Mouse (Mus musculus) embryonic facial prominence, embryonic 13.5 days (tissue): ENCODE results near the gene Cd1d1. TPM values are rescaled to one million over a fixed set of nuclear protein-coding genes. Genes with fewer than 3 reads are reported as not detected.
"Not testable (repeated sequence)": the region's sequence is repeated elsewhere in the genome, so short reads cannot be mapped to it uniquely, and the experiment has no call there.

Experiments
- ATAC-seq: fragments of 200-750 bp; cut with Nextera tagmentation; 2 replicates; pipeline ENCODE4 v1.8.0; 2017; ENCODE audit warnings: low read depth; ENCODE audit not compliant: insufficient number of reproducible peaks, insufficient read depth, low FRiP score, low TSS enrichment
- H3K27ac ChIP-seq: fragments of 300-500 bp; sonication (generic); 2 replicates; pipeline ENCODE4 v1.5.1; 2015; ENCODE audit warnings: moderate library complexity, mild to moderate bottlenecking, inconsistent platforms
- H3K27me3 ChIP-seq: fragments of 300-500 bp; sonication (generic); 2 replicates; pipeline ENCODE4 v1.6.1; 2015; ENCODE audit warnings: mild to moderate bottlenecking, inconsistent platforms
- H3K36me3 ChIP-seq: fragments of 300-500 bp; sonication (generic); 2 replicates; pipeline ENCODE4 v1.6.1; 2015; ENCODE audit warnings: mild to moderate bottlenecking, inconsistent platforms
- H3K4me1 ChIP-seq: fragments of 300-500 bp; sonication (generic); 2 replicates; pipeline ENCODE4 v1.6.1; 2015; ENCODE audit warnings: inconsistent platforms
- H3K4me2 ChIP-seq: fragments of 300-500 bp; sonication (generic); 2 replicates; pipeline ENCODE4 v1.6.1; 2015; ENCODE audit warnings: moderate library complexity, mild to moderate bottlenecking, inconsistent platforms
- H3K4me3 ChIP-seq: fragments of 300-500 bp; sonication (generic); 2 replicates; pipeline ENCODE4 v1.5.1; 2015; ENCODE audit warnings: mild to moderate bottlenecking, inconsistent platforms
- H3K9ac ChIP-seq: fragments of 300-500 bp; sonication (generic); 2 replicates; pipeline ENCODE4 v1.6.1; 2015; ENCODE audit warnings: mild to moderate bottlenecking, inconsistent platforms
- H3K9me3 ChIP-seq: fragments of 300-500 bp; sonication (generic); 2 replicates; pipeline ENCODE4 v1.6.1; 2016; ENCODE audit warnings: inconsistent platforms
- WGBS: fragments of 180-500 bp; shearing (Covaris S2); methylation state at CpG from one replicate; pipeline ENCODE4 v1.1.7; 2015; ENCODE audit warnings: mixed read lengths; 5-methylcytosine and 5-hydroxymethylcytosine counted together
- polyA plus RNA-seq: library from polyadenylated mRNA; unstranded; fragments of >200 nt; fragmentation: Nextera tagmentation; extraction: Ambion mirVana; gene quantifications from 2 replicates; pipeline ENCODE4 v1.2.1, GENCODE M21; 2015

The Cd1d1 gene
- 77.4 and 81.4 TPM in 2 replicates for polyA plus RNA-seq

DNA sequence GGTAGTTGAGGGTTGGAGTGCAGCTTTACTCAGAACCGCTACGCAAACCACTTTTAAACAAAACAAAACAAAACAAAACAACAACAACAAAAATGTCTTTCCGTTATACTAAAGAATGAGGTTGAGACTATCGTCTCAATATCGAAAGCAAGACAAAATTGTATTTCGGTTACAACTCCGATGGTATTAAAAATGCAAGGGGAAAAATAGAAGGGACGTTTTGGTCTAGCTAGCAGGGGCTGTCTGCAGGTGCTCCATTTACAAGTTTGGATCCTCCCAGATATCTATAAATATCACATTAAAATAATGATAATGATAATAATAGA lies at the start of gene Cd1d1:
Gene Cd1d1 (minus strand): TSS at position 27 of the 326 bp plus-strand sequence.
- H3K27me3 ChIP-seq = no peaks in the 10 kb centered on the region
- peak within 1 kb of the TSS; percentile 96 for H3K27ac ChIP-seq
- H3K4me2 ChIP-seq = peak within 1 kb of the TSS; percentile 69
- no peaks in the 10 kb centered on the region for H3K9me3 ChIP-seq
- H3K4me1 ChIP-seq = peaks cover 8% of the 10 kb centered on the region; the same call in 1 of the 2 replicates
- no peaks in the 10 kb centered on the region for H3K36me3 ChIP-seq
- H3K9ac ChIP-seq = peak within 1 kb of the TSS; percentile 83
- ATAC-seq = no peak
- H3K4me3 ChIP-seq = peak within 1 kb of the TSS; percentile 61
- WGBS = 27% methylated on average over 8 of the region's 8 CpGs

- no peaks in the 10 kb centered on the region for H3K36me3 ChIP-seq
- H3K4me1 ChIP-seq = no peaks in the 10 kb centered on the region
- no peak overlapping the region for H3K9ac ChIP-seq
- ATAC-seq = no peak
- H3K4me2 ChIP-seq = no peak overlapping the region
- no peak overlapping the region for H3K27ac ChIP-seq
- H3K27me3 ChIP-seq = no peaks in the 10 kb centered on the region
- 89% methylated on average over 5 of the region's 5 CpGs for WGBS
- no peaks in the 10 kb centered on the region for H3K9me3 ChIP-seq
- no peak overlapping the region for H3K4me3 ChIP-seq
Observed at GRCm38 (mm10) chr3:87047801-87048200, 48.6 kb upstream of the Cd1d1 start.

DNA sequence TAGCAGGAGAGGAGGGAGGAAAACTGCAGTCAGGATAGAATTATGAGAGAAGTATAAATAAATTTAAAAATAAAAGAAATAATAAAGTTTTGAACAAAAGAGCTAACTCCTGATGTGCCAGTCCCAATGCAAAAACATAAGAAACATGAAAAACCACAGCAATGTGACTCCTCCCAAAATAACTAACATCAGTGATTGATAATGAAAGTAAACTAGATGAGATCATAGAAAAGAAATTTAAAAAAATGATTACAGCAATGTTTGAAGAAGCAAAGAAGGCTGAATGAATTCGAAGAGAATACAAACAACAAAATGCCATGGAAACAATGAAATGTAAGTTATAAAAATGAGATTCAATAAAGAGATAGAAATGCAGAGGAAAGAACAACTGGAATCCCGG lies 42.5 kb upstream of the Cd1d1 start:
- no peak overlapping the region for H3K4me3 ChIP-seq
- WGBS = 78% methylated on average over 2 of the region's 2 CpGs
- no peak overlapping the region for H3K27ac ChIP-seq
- no peak overlapping the region for H3K9ac ChIP-seq
- H3K27me3 ChIP-seq = no peaks in the 10 kb centered on the region
- H3K36me3 ChIP-seq = no peaks in the 10 kb centered on the region
- H3K4me1 ChIP-seq = no peaks in the 10 kb centered on the region
- H3K4me2 ChIP-seq = no peak overlapping the region
- H3K9me3 ChIP-seq = no peaks in the 10 kb centered on the region
- ATAC-seq = no peak

DNA sequence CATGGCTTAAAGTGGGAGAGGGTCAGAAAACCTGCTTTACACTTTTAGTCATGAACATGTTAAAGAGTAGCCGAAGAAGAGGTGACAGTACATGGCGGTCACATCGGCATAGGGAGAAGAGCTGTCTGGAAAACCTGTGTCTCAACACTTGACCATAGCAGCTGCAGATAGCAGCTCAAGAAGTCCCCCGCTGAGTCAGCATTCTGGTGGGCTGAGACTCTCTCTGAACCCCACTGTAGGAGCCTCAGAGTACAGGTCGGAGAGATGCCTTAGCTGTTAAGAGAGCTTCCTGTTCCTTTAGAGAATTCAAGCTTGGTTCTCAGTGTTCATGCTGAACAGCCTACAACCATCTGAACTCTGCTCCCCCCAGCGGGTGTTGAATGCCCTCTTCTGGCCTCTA lies 39.3 kb upstream of the Cd1d1 start:
- H3K27me3 ChIP-seq = no peaks in the 10 kb centered on the region
- no peak overlapping the region for H3K4me2 ChIP-seq
- no peak overlapping the region for H3K9ac ChIP-seq
- H3K4me3 ChIP-seq = no peak overlapping the region
- no peaks in the 10 kb centered on the region for H3K9me3 ChIP-seq
- H3K27ac ChIP-seq = no peak overlapping the region
- no peak for ATAC-seq
- H3K36me3 ChIP-seq = no peaks in the 10 kb centered on the region
- 84% methylated on average over 6 of the region's 6 CpGs for WGBS
- 0 out of 2 replicates have a peak, but pooled peaks cover 4% of the 10 kb centered on the region for H3K4me1 ChIP-seq

DNA sequence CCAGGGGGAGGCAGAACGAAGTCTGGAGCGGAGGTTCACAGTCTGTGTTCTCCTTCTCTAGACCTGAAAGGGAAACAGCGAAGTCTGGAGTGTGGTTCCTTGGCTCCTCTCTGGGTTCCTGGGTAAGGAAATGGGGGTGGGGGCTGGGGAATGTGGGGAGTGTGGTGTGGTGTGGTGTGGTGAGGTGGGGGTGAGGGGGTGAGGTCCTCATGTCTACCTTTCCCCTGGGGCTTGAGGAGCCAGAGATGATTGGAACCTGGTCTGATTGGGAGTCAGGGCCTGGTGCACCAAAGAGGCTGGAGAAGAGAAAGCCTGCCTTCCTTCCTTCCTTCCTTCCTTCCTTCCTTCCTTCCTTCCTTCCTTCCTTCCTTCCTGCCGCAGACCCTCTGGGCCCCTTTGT lies 34.8 kb upstream of the Cd1d1 start:
- H3K27me3 ChIP-seq = no peaks in the 10 kb centered on the region
- H3K4me3 ChIP-seq = no peak overlapping the region
- no peak overlapping the region for H3K9ac ChIP-seq
- 84% methylated on average over 4 of the region's 4 CpGs for WGBS
- H3K4me1 ChIP-seq = 0 out of 2 replicates have a peak, but pooled peaks cover 4% of the 10 kb centered on the region
- no peaks in the 10 kb centered on the region for H3K36me3 ChIP-seq
- H3K27ac ChIP-seq = no peak overlapping the region
- no peak overlapping the region for H3K4me2 ChIP-seq
- ATAC-seq = no peak
- H3K9me3 ChIP-seq = no peaks in the 10 kb centered on the region

DNA sequence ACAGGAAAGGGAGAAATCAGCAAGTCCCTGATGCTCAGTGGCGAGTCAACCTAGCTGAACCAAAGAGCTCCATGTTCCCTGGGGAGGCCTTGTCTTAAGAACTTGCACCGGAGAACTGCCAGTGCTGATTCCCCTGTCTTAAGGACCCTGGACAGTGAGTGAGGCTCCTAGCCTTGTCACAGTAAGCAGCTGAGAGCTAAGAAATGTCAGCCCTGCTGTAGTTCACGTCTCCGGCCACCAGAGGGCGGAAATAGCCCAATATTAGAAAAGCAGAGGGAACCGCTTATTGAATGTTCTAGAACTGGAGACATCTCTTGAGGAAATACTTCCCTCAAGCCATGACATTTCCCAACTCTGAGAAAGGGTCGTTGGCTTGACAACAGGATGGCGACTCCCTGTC lies 34.1 kb upstream of the Cd1d1 start:
- Histone ChIP-seq H3K27ac (no peak overlapping the region), H3K4me1 (0 out of 2 replicates have a peak, but pooled peaks cover 4% of the 10 kb centered on the region), H3K4me3 (no peak overlapping the region), H3K4me2 (no peak overlapping the region), H3K9me3 (no peaks in the 10 kb centered on the region), H3K27me3 (no peaks in the 10 kb centered on the region), H3K36me3 (no peaks in the 10 kb centered on the region), H3K9ac (no peak overlapping the region)
- ATAC-seq = no peak
- WGBS = 12% methylated on average over 8 of the region's 8 CpGs

DNA sequence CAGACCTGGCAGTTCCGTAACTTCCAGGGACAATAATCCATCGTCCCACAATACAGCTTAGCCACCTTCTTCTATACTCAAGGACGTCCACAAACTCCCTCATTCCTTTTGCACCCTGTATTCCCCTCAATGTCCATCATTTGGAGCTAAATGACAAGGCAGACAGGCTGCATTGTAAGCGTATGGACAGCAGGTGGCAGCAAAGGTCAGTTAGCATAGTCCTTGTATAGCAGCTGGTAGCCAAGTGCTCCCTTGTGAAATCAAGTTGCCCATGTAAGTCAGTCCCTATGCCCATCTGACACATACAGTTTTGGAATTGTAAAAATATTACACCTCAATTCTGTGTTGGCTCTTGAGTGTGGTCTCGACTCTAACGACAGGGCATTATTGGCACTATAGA lies 31.6 kb upstream of the Cd1d1 start:
- Histone ChIP-seq H3K9me3 (no peaks in the 10 kb centered on the region), H3K36me3 (no peaks in the 10 kb centered on the region), H3K27me3 (no peaks in the 10 kb centered on the region), H3K9ac (no peak overlapping the region), H3K4me1 (0 out of 2 replicates have a peak, but pooled peaks cover 4% of the 10 kb centered on the region), H3K27ac (no peak overlapping the region), H3K4me3 (no peak overlapping the region), H3K4me2 (no peak overlapping the region)
- no peak for ATAC-seq
- 19% methylated on average over 6 of the region's 6 CpGs for WGBS

DNA sequence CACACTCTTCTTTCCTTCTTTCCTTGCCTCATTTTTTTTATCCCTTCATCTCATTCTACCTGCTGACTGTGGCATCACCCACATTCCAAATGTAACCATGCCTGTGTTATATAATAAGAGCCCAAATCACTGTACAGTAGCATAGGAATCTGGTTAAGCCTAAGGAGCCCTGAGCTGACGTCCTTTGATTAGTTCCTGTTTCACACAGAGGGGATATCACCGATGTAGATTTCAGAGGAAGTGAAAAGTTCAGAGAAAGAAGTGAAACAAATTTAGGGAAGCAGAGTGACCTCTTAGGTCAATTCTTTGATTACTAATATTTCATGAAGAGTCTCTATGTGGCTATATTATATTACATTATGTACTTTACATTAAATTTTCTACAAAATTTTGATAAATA lies 18.5 kb upstream of the Cd1d1 start:
- Histone ChIP-seq H3K4me2 (no peak overlapping the region), H3K27me3 (no peaks in the 10 kb centered on the region), H3K36me3 (no peaks in the 10 kb centered on the region), H3K9ac (no peak overlapping the region), H3K9me3 (no peaks in the 10 kb centered on the region), H3K4me1 (no peaks in the 10 kb centered on the region), H3K27ac (no peak overlapping the region), H3K4me3 (no peak overlapping the region)
- 67% methylated on average over 2 of the region's 2 CpGs for WGBS
- ATAC-seq = no peak

DNA sequence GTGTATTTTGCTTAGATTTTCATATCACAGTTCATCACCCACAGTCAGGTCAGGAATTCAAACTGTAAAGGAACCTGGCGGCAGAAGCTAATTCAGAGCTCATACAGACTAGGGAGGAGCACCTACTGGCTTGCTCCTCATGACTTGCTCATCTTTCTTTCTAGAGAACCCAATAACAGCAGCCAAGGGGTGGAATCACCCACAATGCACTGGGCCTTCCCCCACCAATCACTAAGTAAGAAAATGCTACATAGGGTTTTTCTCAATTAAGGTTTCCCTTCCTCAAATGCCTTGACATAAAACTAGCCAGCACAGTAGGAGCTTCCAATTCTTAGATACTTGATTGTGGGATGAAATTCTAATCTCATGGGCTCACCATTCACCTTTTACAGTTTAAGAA lies 17.8 kb upstream of the Cd1d1 start:
- ATAC-seq = no peak
- Histone ChIP-seq H3K9me3 (no peaks in the 10 kb centered on the region), H3K4me3 (no peak overlapping the region), H3K36me3 (no peaks in the 10 kb centered on the region), H3K9ac (no peak overlapping the region), H3K27me3 (no peaks in the 10 kb centered on the region), H3K4me2 (no peak overlapping the region), H3K4me1 (no peaks in the 10 kb centered on the region), H3K27ac (no peak overlapping the region)
- WGBS = 81% methylated on average over 1 of the region's 1 CpGs

DNA sequence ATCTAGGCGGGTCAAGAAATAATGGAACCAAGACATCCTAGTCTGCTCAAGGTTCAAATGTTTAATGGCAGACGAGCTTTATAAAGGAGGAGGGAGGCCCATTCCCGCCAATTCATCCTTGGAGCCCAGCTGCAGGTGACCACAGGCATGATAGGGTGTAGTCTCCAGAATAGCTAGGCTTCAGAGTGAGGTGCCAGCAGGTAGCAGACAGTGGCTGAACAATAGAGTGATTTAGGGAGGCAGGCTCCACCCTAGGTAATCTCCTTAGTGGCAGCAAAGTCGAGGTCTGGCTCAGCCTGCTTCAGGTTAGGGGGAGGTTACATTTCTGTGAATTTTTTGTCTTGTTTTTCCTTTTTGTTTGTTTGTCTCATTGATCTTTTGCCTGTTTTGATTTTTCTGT lies 16.7 kb upstream of the Cd1d1 start:
- 38% methylated on average over 4 of the region's 4 CpGs for WGBS
- Histone ChIP-seq H3K27ac (no peak overlapping the region), H3K9ac (no peak overlapping the region), H3K27me3 (no peaks in the 10 kb centered on the region), H3K36me3 (no peaks in the 10 kb centered on the region), H3K9me3 (no peaks in the 10 kb centered on the region), H3K4me1 (no peaks in the 10 kb centered on the region), H3K4me3 (no peak overlapping the region), H3K4me2 (no peak overlapping the region)
- ATAC-seq = no peak

- not testable (repeated sequence) for H3K9ac ChIP-seq, H3K36me3 ChIP-seq, H3K27ac ChIP-seq, H3K4me1 ChIP-seq, H3K4me2 ChIP-seq, H3K27me3 ChIP-seq, ATAC-seq, H3K9me3 ChIP-seq, H3K4me3 ChIP-seq
- 87% methylated on average over 3 of the region's 3 CpGs for WGBS
Observed at GRCm38 (mm10) chr3:87012406-87012805, 13.2 kb upstream of the Cd1d1 start.

- not testable (repeated sequence) for ATAC-seq, H3K27ac ChIP-seq, H3K4me3 ChIP-seq, H3K9ac ChIP-seq, H3K4me2 ChIP-seq, H3K4me1 ChIP-seq, H3K36me3 ChIP-seq, H3K9me3 ChIP-seq, H3K27me3 ChIP-seq
- WGBS = 64% methylated on average over 1 of the region's 1 CpGs
Observed at GRCm38 (mm10) chr3:87008281-87008680, 9.0 kb upstream of the Cd1d1 start.

GRCm38 (mm10) chr3:87000676-87001075 lies 1.4 kb upstream of the Cd1d1 start:
- 30% methylated on average over 4 of the region's 4 CpGs for WGBS

More at GRCm38 (mm10) chr3:87000676-87001075, 1.4 kb upstream of the Cd1d1 start:
- Histone ChIP-seq H3K36me3 (no peaks in the 10 kb centered on the region), H3K27ac (no peak overlapping the region), H3K9me3 (no peaks in the 10 kb centered on the region), H3K9ac (no peak overlapping the region), H3K4me3 (no peak overlapping the region), H3K4me1 (peaks cover 8% of the 10 kb centered on the region; the same call in 1 of the 2 replicates), H3K27me3 (no peaks in the 10 kb centered on the region), H3K4me2 (no peak overlapping the region)
- ATAC-seq = no peak
